Mouse (Mus musculus) cerebellum, postnatal 25 days (tissue): ENCODE measurements at regions not wholly inside any gene's neighbourhood (a gene's known extent, or its start where the extent isn't known, plus 50 kb on each side); places are given as distances from the start of the nearest gene placed in this dataset.
A peak's percentile ranks its signal among the peaks of the same experiment; 100 is the strongest.
"Not testable (repeated sequence)": the region's sequence is repeated elsewhere in the genome, so short reads cannot be mapped to it uniquely, and the experiment has no call there.

Experiments used
- DNase-seq, 2 experiments: peaks; one replicate each; pipeline ENCODE4 v3.0.0; 2021; ENCODE audit warnings: mixed read lengths in 2 of 2

GRCm38 (mm10) chr8:26612153-26612552 is 365.0 kb upstream of the Zfp703 start:
- no peak for DNase-seq

DNA sequence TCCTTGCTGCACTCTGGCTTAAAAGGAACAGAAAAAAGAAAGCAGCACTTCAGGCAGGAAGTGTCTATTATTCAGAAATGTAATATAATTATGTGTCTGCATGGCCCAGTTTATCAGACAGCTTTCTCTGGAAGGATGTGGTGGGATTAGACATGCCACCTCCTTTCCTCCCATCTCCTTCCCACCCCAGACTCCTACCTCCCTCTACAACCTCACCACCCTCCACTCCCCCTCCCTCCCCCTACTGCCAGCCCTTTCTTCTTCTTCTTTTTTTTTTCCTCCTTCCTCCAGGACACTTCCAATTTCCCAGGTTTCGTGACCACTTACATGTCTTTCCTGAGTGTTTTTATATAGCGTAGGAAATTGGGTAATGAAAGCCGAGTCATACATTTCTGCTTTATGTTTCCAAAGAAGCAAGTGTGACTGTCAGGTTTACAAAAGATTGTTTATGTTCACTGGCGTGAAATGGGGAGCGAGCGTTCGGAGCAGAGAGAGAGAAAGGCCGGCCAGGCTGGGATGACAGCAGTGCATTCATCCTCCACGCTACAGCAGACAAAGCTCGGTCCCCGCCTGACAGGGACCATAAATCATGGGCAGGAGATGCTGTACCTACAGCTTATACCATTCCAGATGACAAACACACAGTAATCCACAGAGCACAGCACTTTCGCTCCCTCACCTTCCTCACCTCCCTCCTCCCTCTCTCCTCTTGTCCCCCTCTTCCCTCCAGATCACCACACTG is 354.6 kb upstream of the Zfp703 start:
- DNase-seq, result no peak

DNA sequence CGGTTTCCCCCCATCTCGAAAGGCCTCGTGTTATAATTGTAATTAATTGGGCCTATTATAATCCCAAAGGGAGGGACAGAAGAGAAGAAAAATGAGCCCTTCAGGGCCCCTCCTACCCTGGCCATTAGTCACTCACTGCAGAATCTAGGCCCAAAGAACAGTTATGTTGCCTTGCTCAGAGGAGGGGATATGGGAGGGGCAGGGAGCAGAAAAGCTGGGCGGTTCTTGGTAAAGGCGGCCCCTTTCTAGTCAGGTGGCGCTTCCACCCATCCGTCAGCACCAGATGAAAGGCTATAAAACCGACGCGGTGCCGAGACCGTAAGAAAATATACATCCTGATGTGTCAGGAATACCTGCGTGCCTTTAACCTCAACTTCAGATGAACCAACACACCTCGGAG is 350.9 kb upstream of the Zfp703 start:
- DNase-seq, result no peak

DNA sequence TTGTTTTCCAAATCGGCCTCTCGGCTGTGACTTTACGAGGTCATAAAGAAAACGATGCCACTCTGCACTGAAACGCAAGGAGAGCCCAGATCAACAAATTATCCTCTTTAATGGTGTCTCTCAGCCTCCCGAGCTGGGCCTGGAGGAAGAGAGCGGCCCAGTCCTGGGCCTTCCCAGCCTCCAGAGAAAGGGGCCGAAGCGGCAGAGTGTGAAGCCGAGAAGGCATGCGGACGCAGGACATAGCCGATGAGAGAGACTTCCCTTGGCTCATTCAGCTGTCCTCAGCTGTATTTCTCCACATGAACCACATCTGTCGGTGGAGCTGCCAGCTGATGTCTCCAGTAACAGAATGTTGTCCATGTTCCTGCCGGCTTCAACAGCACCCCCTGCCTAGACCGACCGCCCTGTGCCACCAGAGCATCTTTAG is 350.5 kb upstream of the Zfp703 start:
- DNase-seq, result no peak

GRCm38 (mm10) chr8:26627191-26627891 is 349.8 kb upstream of the Zfp703 start:
- DNase-seq, result peak; percentile 31 to 50

GRCm38 (mm10) chr8:26630544-26630943 is 346.6 kb upstream of the Zfp703 start:
- no peak for DNase-seq

DNA sequence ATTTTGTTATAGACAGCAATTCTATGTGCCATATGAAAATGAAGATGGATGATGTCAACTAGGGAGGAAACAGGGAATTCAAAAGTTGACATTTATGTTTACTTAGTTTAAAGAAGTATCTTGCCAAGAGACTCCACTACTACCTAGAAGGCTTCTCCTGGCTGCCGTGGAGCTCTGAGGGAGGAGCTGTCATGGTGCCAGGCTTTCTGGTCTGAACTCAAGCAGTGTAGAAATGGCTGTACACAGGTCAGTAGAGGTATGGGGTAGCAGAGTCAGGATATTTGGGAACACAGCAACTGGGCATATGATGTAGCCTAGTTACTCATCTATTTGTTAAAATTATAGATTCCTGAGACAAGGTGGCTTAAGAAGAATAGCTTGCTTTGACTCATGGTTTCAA is 341.4 kb upstream of the Zfp703 start:
- DNase-seq, result peak; percentile 27 to 63

GRCm38 (mm10) chr8:26645375-26645774 is 331.8 kb upstream of the Zfp703 start:
- DNase-seq, result not testable (repeated sequence)

DNA sequence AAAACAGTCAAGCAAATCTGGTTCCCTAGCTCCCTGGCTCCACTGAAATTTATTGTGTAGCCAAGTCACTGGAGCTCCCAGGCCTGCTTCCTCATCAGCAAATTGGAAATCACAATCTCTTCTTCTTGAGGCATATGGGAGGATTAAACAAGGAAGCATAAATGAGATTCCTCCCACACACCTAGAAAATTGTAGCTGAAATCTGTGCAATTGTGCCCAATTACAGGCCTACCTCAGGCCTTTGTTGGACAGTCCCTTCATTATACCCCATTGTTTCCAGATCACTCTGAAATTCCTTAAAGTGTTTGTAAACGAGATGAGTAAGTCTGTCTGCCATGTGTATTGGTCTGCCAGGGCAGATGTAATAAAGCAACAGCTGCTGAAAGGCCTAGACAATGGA is 326.8 kb upstream of the Zfp703 start:
- no peak for DNase-seq

- no peak for DNase-seq
Measured at GRCm38 (mm10) chr8:26655897-26656296, 321.2 kb upstream of the Zfp703 start.

DNA sequence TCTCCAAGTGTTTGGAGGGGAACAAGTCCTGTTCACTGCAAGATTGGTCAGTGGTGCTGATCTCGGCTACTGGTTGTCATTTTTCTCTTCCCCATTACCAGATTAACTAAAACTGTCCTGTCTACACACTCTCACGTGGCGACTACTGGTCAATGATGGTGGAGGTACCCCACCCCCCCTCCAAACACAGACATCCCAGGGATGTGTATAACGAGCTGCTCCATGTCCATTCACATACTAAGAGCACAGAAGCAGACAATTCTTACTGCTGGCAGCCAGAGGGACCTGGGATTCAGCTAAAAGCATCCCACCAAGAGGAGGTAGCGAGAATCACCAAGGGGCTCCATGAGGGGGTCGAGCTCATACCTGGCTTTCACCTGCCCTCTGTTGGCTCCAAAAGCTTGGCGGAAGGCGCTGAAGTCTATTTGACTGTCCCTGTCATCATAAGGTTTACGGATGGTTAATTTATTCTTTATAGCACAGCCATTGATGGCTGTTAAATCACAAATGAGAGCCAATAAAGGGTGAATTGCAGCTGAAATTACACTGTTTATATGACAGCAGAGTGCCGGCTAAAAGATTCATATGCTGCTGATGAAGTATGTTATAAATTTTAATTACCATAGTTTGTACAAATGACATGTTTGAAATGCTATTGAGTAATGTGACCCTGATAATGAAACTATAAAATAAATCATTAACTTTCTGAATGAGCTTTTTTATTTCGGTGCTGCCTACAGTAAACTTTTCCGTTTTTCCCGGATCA is 320.6 kb upstream of the Zfp703 start:
- DNase-seq, result no peak

DNA sequence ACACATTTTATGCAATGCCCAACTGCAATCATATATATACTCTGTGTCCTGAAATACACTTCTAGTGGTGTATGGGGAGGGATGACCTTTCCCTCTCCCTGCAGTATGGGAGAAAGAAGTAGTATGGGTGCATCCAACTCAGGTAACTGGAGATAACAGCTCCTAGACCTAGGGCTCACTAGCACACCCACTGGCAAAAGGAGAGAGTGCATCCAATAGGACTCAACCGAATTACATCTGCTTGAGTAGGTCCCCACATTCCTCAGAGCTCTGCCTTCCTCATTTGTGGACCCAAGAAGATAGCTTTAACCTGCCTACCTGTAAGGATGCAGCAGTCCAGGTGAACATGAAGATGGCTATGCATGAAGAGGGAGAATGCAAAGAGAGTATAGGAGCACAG is 317.7 kb upstream of the Zfp703 start:
- peak; percentile 28 to 69 for DNase-seq

GRCm38 (mm10) chr8:26669541-26669940 is 307.6 kb upstream of the Zfp703 start:
- no peak for DNase-seq

DNA sequence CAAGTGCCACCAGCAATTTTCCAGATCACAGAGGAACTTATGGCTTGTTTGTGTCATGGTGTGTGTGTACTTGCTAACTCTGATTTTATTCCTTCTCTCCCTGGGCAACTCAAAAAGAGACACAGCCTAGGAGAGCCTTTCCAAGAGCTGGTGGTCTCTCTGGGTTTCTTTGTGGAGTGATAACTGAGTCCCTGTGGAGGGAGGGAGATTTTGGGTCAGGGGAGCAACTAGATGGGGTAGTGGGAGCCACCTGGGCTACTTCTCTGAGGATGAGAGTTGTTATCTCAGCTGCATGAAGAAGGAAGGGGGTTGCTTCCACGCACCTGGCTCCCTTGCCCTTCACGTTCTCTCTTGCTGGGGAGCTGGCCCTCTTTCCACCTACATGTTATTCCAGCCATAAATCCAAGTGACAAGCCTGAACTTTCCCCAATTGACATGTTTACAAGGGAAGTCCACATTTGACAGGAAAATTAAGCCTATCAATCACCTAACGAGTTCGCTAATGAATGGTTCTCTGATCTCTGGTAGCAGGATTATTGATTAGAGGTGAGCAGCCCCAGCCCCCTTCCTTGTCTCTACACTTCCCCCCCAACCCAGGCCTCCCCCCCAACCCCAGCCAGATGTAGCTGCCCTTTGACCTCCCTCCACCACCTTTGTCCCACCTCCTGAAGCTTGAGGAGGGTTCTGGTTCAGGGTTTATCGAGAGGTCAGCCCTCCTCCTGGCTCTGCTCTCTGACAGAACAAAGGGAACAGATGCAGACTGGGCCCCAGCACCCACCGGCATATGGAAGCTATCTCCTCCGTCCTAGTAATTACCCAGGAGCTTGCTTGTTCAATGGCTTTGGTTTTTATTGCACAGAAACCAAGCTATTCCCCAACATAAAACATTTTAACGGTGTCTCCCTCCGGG is 304.4 kb upstream of the Zfp703 start:
- DNase-seq, result no peak

DNA sequence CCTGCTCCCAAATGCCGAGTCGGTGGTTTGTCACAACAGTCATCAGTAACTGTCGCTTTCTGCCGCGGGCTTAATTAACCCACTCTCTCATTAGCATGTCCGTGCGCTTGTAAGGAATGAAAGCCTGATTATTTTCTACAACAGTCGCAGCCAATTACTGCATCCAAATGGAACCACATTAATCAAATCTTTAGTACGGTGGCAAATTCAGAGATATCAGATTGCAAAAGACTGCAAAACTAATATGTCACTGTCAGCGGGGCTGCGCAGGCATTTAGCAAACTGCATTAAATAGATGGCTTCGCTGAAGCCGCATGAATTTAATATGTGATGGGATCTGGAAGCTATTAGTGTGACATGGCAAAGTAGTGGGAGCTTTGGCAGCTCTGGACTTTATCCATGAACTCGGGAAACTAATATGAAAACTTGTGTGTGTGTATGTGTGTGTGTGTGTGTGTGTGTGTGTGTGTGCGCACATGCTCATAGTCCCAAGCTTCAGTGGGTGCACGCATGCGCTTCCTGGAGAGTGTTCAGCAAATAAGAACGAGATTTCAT is 299.5 kb upstream of the Zfp703 start:
- DNase-seq, result no peak

GRCm38 (mm10) chr8:26680891-26681381 is 296.2 kb upstream of the Zfp703 start:
- DNase-seq, result peak; percentile 75

GRCm38 (mm10) chr8:26687146-26687545 is 290.0 kb upstream of the Zfp703 start:
- peak; percentile 67 to 78 for DNase-seq

DNA sequence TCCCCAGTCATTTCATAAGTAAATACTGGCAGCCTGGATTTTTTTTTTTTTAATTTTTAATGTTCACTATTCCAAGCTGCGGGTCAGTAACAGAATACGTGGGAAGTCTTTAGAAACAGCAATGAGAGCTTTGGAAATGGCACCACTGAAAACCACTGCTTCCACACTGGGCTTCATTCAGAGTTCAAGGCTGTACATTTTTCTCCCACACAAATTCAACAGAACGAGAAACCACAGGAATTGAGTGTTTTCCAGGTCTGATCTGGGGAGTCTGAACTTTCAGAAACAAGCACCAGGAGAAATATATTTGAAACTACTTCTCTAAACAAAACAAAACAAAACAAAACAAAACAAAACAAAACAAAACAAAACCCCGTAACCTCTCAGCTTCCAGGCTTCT is 289.1 kb upstream of the Zfp703 start:
- no peak for DNase-seq

DNA sequence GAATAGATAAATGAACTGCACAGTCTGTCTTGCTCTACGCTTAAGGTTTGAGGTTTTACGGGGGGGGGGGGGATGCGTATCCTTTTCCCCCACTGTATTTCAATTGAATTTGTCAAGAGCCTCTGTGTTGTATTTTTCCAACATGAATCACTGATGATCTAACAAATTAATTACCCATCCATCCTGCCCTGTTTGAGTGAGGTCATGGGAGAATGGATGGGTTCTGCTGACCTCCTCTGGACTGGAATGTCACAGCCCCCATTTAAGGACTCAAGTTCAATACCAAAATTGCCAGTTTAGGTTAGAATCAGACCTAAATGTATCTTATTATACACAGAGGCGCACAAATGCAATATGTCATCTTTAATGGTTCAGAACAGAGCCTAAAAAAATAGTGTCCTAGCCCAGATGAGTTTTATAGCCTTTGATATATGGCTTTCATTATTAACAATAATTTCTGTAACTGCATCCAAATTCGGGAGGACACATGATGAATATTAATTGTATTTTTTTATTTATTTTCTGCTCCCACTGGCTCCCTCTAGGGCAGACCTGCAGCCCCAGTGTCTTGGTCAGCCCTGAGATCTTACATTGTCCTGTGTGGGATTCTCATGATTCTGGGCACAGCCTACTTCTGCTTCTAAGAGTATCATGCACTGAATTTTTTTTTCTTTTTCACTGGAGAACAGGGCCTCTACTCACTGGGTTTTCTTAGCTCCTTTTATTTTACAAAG is 288.2 kb upstream of the Zfp703 start:
- DNase-seq, result peak; percentile 22 to 24

DNA sequence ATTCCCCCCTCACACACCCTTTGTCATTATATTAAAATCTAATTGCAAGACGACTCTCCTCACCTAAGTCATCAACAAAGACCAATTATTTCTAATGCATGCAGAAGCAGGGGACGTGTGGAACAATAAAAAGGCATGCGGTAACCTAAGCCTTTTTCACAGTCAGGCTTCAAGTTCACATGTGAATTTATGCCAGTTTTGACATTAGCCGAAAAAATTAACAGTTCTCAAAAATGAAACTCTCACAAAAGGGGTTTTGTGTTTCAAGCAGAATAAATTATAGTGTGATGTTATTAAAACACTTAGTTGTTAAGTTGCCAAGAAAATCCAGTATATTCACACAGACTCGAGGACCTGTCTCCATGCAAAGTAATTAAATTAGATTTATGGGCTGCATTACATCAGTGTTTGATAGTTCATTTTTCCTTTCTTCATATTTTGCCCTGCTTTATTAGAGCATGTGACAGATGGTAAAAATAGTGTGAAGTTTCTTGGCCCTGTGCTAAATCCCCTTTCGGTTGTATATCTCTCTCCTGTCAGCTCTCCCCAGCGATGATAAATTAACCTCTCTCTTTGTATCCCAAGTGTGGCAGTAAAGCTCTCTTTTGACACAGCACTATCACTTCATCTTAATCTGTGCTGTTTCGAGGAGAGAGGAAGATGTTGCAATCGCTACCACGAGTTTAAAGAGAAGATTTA is 287.5 kb upstream of the Zfp703 start:
- no peak for DNase-seq
